Mouse (Mus musculus) 3T3-L1 (cell line): ENCODE results near the gene Pygm.

ENCODE experiments used
- DNase-seq: peaks from one replicate; pipeline ENCODE4 v3.0.0-alpha.2; 2015; ENCODE audit warnings: low read depth, low spot score

Pygm gene

GRCm38 (mm10) chr19:6352107-6352505 is 32.1 kb upstream of the Pygm start:
- DNase-seq: no peak

GRCm38 (mm10) chr19:6354030-6354429 is 30.2 kb upstream of the Pygm start:
- DNase-seq: no peak

GRCm38 (mm10) chr19:6361291-6361690 is 22.9 kb upstream of the Pygm start:
- DNase-seq: no peak

- no peak for DNase-seq
Measured at GRCm38 (mm10) chr19:6363091-6363410, 21.1 kb upstream of the Pygm start.

- DNase-seq: peak; percentile 100
Measured at GRCm38 (mm10) chr19:6363411-6364240, 20.6 kb upstream of the Pygm start, which contains the start of gene Sf1. Gene Sf1 (plus strand): TSS chr19:6363690.

GRCm38 (mm10) chr19:6364317-6364725 is 19.9 kb upstream of the Pygm start:
- peak; percentile 92 for DNase-seq

GRCm38 (mm10) chr19:6364842-6365241 is 19.4 kb upstream of the Pygm start:
- peak; percentile 52 for DNase-seq

- no peak for DNase-seq
Measured at GRCm38 (mm10) chr19:6370175-6370574, 14.0 kb upstream of the Pygm start.

GRCm38 (mm10) chr19:6372433-6372832 is 11.8 kb upstream of the Pygm start:
- peak; percentile 84 for DNase-seq

GRCm38 (mm10) chr19:6373539-6374400 is 10.4 kb upstream of the Pygm start:
- peak; percentile 80 for DNase-seq

- no peak for DNase-seq
Measured at GRCm38 (mm10) chr19:6374571-6374970, 9.6 kb upstream of the Pygm start.

GRCm38 (mm10) chr19:6375423-6376254 is 8.6 kb upstream of the Pygm start:
- DNase-seq: no peak

- DNase-seq: peak; percentile 57
Measured at GRCm38 (mm10) chr19:6376255-6376564, 8.0 kb upstream of the Pygm start.

- DNase-seq: no peak
Measured at GRCm38 (mm10) chr19:6376643-6377042, 7.6 kb upstream of the Pygm start.

- no peak for DNase-seq
Measured at GRCm38 (mm10) chr19:6377327-6378040, 6.7 kb upstream of the Pygm start.

GRCm38 (mm10) chr19:6380411-6381166 is 3.6 kb upstream of the Pygm start:
- no peak for DNase-seq

- no peak for DNase-seq
Measured at GRCm38 (mm10) chr19:6381238-6381637, 3.0 kb upstream of the Pygm start.

GRCm38 (mm10) chr19:6382323-6382924 is 1.8 kb upstream of the Pygm start:
- DNase-seq: no peak

- no peak for DNase-seq
Measured at GRCm38 (mm10) chr19:6383470-6383869, 729 bp upstream of the Pygm start.

GRCm38 (mm10) chr19:6384954-6385353 is 755 bp downstream of the Pygm start:
- DNase-seq: no peak
